Mouse (Mus musculus): Measurements from ENCODE around the gene Ano9. TPM values are rescaled to one million over a fixed set of nuclear protein-coding genes. Genes with fewer than 3 reads are reported as not detected.
A peak's percentile ranks its signal among the peaks of the same experiment; 100 is the strongest.

The Ano9 gene
- polyA plus RNA-seq, 1 experiment from 2014 or later: 17.9 TPM

DNA sequence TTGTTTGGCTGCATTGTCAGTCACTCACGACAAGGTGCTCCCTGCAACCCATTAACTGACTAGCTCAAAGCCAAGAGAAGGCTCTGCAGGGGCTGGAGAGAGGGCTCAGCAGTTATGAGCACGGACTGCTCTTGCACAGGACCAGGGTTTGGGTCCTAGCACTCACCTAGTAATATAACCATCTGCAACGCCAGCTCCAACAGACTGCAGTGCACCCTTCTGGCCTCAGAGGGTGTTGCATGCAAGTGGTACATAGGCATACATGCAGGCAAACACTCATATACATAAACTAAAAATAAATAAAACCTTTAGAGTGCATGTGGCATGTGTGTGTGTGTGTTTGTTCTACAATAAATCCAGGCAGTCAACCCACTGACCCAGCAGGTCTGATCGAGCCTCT, 61.8 kb downstream of the Ano9 start:
- no peaks in the 10 kb centered on the region for H3K36me3 ChIP-seq (ENCODE audit: control insufficient read depth, insufficient read depth, low read length)
- no peak for TF ChIP-seq EP300 (optimal IDR thresholded peaks at IDR 0.05)
- peak; percentile 40; the same call in 1 of the 2 replicates for TF ChIP-seq CTCF (IDR thresholded peaks at IDR 0.05; ENCODE audit: low read depth)

DNA sequence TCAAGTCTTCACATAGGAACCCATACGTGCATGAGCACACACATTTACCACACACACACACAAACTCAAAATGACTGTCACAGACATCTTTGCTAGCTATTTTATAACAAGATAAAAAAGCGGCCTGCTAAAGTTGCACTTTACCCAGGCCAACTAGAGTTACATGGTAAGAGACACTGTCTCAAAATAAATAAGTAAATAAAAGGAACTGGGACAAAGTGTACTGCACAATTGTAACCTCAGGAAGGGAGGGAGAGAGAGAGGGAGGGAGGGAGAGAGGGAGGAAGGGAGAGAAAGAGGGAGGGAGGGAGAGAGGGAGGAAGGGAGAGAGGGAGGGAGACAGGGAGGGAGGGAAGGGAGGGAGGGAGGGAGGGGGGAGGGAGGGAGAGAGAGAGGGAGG, 65.2 kb downstream of the Ano9 start:
- Histone ChIP-seq H3K4me1 (replicated peaks; ENCODE audit: control insufficient read depth, insufficient read depth) (0 out of 2 replicates have a peak, but pooled peaks cover 3% of the 10 kb centered on the region), H3K9ac (ENCODE audit: low read length) (no peak overlapping the region), H3K4me2 (replicated peaks; ENCODE audit: low read depth) (no peak overlapping the region), H3K36me3 (ENCODE audit: control insufficient read depth, insufficient read depth, low read length) (no peaks in the 10 kb centered on the region), H3K27me3 (ENCODE audit: control insufficient read depth, insufficient read depth, low read length) (no peaks in the 10 kb centered on the region), H3K4me3 (ENCODE audit: low read depth, low read length) (no peak overlapping the region), H3K9me3 (ENCODE audit: control insufficient read depth, low read length) (no peaks in the 10 kb centered on the region), H3K27ac (replicated peaks) (no peak overlapping the region)
- no peak for TF ChIP-seq CTCF (IDR thresholded peaks at IDR 0.05; ENCODE audit: low read depth)
- TF ChIP-seq EP300 (optimal IDR thresholded peaks at IDR 0.05): no peak
- ATAC-seq (ENCODE audit: low FRiP score, low TSS enrichment): no peak
- no peak for DNase-seq (ENCODE audit: low spot score)
- WGBS: 69% methylated on average over 2 of the region's 2 CpGs

More for the DNA sequence above, 61.8 kb downstream of the Ano9 start:
- no peak overlapping the region for H3K27ac ChIP-seq (replicated peaks)
- H3K9ac ChIP-seq (ENCODE audit: low read length): no peak overlapping the region
- H3K4me3 ChIP-seq (ENCODE audit: low read depth, low read length): no peak overlapping the region
- 76% methylated on average over 4 of the region's 4 CpGs for WGBS
- ATAC-seq (ENCODE audit: low FRiP score, low TSS enrichment): no peak
- no peak overlapping the region for H3K4me2 ChIP-seq (replicated peaks; ENCODE audit: low read depth)
- H3K27me3 ChIP-seq (ENCODE audit: control insufficient read depth, insufficient read depth, low read length): no peaks in the 10 kb centered on the region
- no peak for DNase-seq (ENCODE audit: low spot score)
- H3K9me3 ChIP-seq (ENCODE audit: control insufficient read depth, low read length): no peaks in the 10 kb centered on the region
- 0 out of 2 replicates have a peak, but pooled peaks cover 4% of the 10 kb centered on the region for H3K4me1 ChIP-seq (replicated peaks; ENCODE audit: control insufficient read depth, insufficient read depth)

DNA sequence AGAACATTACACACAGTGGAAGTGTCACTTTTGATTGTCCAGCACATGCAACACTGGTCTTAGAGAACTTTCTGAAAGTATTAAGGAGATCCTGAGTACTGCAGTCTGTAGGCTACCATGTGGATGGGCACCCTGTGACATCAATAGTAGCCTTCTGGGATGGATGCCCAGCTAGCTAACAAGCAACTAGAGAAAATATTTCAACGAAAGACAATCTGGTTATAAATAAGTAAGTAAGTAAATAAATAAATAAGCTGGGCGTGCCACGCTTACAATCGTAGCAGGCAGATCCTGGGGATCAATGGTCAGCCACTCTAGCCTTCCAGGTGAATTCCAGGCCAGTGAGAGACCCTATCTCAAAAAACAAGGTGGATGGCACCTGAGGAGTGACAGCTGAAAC, 65.6 kb downstream of the Ano9 start:
- Histone ChIP-seq H3K36me3 (ENCODE audit: control insufficient read depth, insufficient read depth, low read length) (no peaks in the 10 kb centered on the region), H3K9ac (ENCODE audit: low read length) (no peak overlapping the region), H3K4me2 (replicated peaks; ENCODE audit: low read depth) (no peak overlapping the region), H3K9me3 (ENCODE audit: control insufficient read depth, low read length) (no peaks in the 10 kb centered on the region), H3K27me3 (ENCODE audit: control insufficient read depth, insufficient read depth, low read length) (no peaks in the 10 kb centered on the region), H3K4me1 (replicated peaks; ENCODE audit: control insufficient read depth, insufficient read depth) (0 out of 2 replicates have a peak, but pooled peaks cover 7% of the 10 kb centered on the region), H3K27ac (replicated peaks) (no peak overlapping the region), H3K4me3 (ENCODE audit: low read depth, low read length) (no peak overlapping the region)
- ATAC-seq (ENCODE audit: low FRiP score, low TSS enrichment): no peak
- no peak for DNase-seq (ENCODE audit: low spot score)
- WGBS: 74% methylated on average over 4 of the region's 4 CpGs
- TF ChIP-seq CTCF (IDR thresholded peaks at IDR 0.05; ENCODE audit: low read depth) (no peak), EP300 (optimal IDR thresholded peaks at IDR 0.05) (no peak)

Other genes starting within 250 kb of the Ano9 start
- gene Psmd13, start 235.8 kb downstream of the Ano9 start, polyA plus RNA-seq (2015; fragmentation: Nextera tagmentation; extraction: Ambion mirVana): 160 and 166 TPM in 2 replicates
- gene Sirt3, start 235.5 kb downstream of the Ano9 start, polyA plus RNA-seq (2015; fragmentation: Nextera tagmentation; extraction: Ambion mirVana): 17.9 and 19.0 TPM in 2 replicates
- gene Cox8b, start 217.4 kb downstream of the Ano9 start, polyA plus RNA-seq (2015; fragmentation: Nextera tagmentation; extraction: Ambion mirVana): 1.3 and 2.6 TPM in 2 replicates
- 1.6 and 1.7 TPM in 2 replicates for gene Nlrp6, start 196.9 kb downstream of the Ano9 start, polyA plus RNA-seq (2015; fragmentation: Nextera tagmentation; extraction: Ambion mirVana)
- 10.1 and 12.3 TPM in 2 replicates for gene Pgghg, start 176.4 kb downstream of the Ano9 start, polyA plus RNA-seq (2015; fragmentation: Nextera tagmentation; extraction: Ambion mirVana)
- 0.58 and 0.82 TPM in 2 replicates for gene Ifitm5, start 167.5 kb downstream of the Ano9 start, polyA plus RNA-seq (2015; fragmentation: Nextera tagmentation; extraction: Ambion mirVana)
- gene Gm45717, start 161.9 kb downstream of the Ano9 start, polyA plus RNA-seq (2015; fragmentation: Nextera tagmentation; extraction: Ambion mirVana): 0.32 and 0.71 TPM in 2 replicates
- gene Ifitm2, start 161.8 kb downstream of the Ano9 start, polyA plus RNA-seq (2015; fragmentation: Nextera tagmentation; extraction: Ambion mirVana): 932 and 1,048 TPM in 2 replicates
- gene Ifitm1, start 150.6 kb downstream of the Ano9 start, polyA plus RNA-seq (2015; fragmentation: Nextera tagmentation; extraction: Ambion mirVana): 162 and 173 TPM in 2 replicates
- 350 and 450 TPM in 2 replicates for gene Ifitm3, start 107.0 kb downstream of the Ano9 start, polyA plus RNA-seq (2015; fragmentation: Nextera tagmentation; extraction: Ambion mirVana)
- gene Ifitm6, start 99.9 kb downstream of the Ano9 start, polyA plus RNA-seq (2015; fragmentation: Nextera tagmentation; extraction: Ambion mirVana): 0.40 and 0.63 TPM in 2 replicates
- not detected in 2 replicates for gene Gm17387, start 88.7 kb downstream of the Ano9 start, polyA plus RNA-seq (2015; fragmentation: Nextera tagmentation; extraction: Ambion mirVana)
- 1.2 and 1.5 TPM in 2 replicates for gene B4galnt4, start 56.7 kb downstream of the Ano9 start, polyA plus RNA-seq (2015; fragmentation: Nextera tagmentation; extraction: Ambion mirVana)
- gene Pkp3, start 39.6 kb downstream of the Ano9 start, polyA plus RNA-seq (2015; fragmentation: Nextera tagmentation; extraction: Ambion mirVana): 97.9 and 105 TPM in 2 replicates
- 12.6 and 14.0 TPM in 2 replicates for gene Sigirr, start 17.2 kb downstream of the Ano9 start, polyA plus RNA-seq (2015; fragmentation: Nextera tagmentation; extraction: Ambion mirVana)
- 21.6 and 22.9 TPM in 2 replicates for gene Ptdss2, start 4.6 kb upstream of the Ano9 start, polyA plus RNA-seq (2015; fragmentation: Nextera tagmentation; extraction: Ambion mirVana)
- 216 and 220 TPM in 2 replicates for gene Rnh1, start 55.1 kb upstream of the Ano9 start, polyA plus RNA-seq (2015; fragmentation: Nextera tagmentation; extraction: Ambion mirVana)
- gene Hras, start 76.2 kb upstream of the Ano9 start, polyA plus RNA-seq (2015; fragmentation: Nextera tagmentation; extraction: Ambion mirVana): 118 and 125 TPM in 2 replicates
- gene Lrrc56, start 76.4 kb upstream of the Ano9 start, polyA plus RNA-seq (2015; fragmentation: Nextera tagmentation; extraction: Ambion mirVana): 2.8 and 3.5 TPM in 2 replicates
- 2.7 and 3.6 TPM in 2 replicates for gene Lmntd2, start 96.3 kb upstream of the Ano9 start, polyA plus RNA-seq (2015; fragmentation: Nextera tagmentation; extraction: Ambion mirVana)
- gene Rassf7, start 98.1 kb upstream of the Ano9 start, polyA plus RNA-seq (2015; fragmentation: Nextera tagmentation; extraction: Ambion mirVana): 84.2 and 105 TPM in 2 replicates
- gene Phrf1, start 111.0 kb upstream of the Ano9 start, polyA plus RNA-seq (2015; fragmentation: Nextera tagmentation; extraction: Ambion mirVana): 19.1 and 19.9 TPM in 2 replicates
- 11.3 and 12.2 TPM in 2 replicates for gene Irf7, start 148.7 kb upstream of the Ano9 start, polyA plus RNA-seq (2015; fragmentation: Nextera tagmentation; extraction: Ambion mirVana)
- 1.2 and 2.0 TPM in 2 replicates for gene Cdhr5, start 159.0 kb upstream of the Ano9 start, polyA plus RNA-seq (2015; fragmentation: Nextera tagmentation; extraction: Ambion mirVana)
- gene Sct, start 161.3 kb upstream of the Ano9 start, polyA plus RNA-seq (2015; fragmentation: Nextera tagmentation; extraction: Ambion mirVana): 2.2 and 2.4 TPM in 2 replicates
- gene Drd4, start 174.2 kb upstream of the Ano9 start, polyA plus RNA-seq (2015; fragmentation: Nextera tagmentation; extraction: Ambion mirVana): 0.06 and 0.16 TPM in 2 replicates
- gene Deaf1, start 209.9 kb upstream of the Ano9 start, polyA plus RNA-seq (2015; fragmentation: Nextera tagmentation; extraction: Ambion mirVana): 37.6 and 40.1 TPM in 2 replicates
- gene Tmem80, start 209.9 kb upstream of the Ano9 start, polyA plus RNA-seq (2015; fragmentation: Nextera tagmentation; extraction: Ambion mirVana): 18.6 and 19.7 TPM in 2 replicates
- 86.1 and 96.5 TPM in 2 replicates for gene Eps8l2, start 221.1 kb upstream of the Ano9 start, polyA plus RNA-seq (2015; fragmentation: Nextera tagmentation; extraction: Ambion mirVana)